Mouse (Mus musculus): ENCODE data around the gene Olfr1280. TPM values are rescaled to one million over a fixed set of nuclear protein-coding genes. Genes with fewer than 3 reads are reported as not detected.
"Not testable (repeated sequence)": the region's sequence is repeated elsewhere in the genome, so short reads cannot be mapped to it uniquely, and the experiment has no call there.

Gene Olfr1280
- not detected for total RNA-seq (2022)

GRCm38 (mm10) chr2:111313717-111314116, at the start of gene Olfr1280:
Gene Olfr1280, plus strand, starts transcription at chr2:111314017.
- no peak for DNase-seq (ENCODE audit: low spot score in 2 of 2)

DNA sequence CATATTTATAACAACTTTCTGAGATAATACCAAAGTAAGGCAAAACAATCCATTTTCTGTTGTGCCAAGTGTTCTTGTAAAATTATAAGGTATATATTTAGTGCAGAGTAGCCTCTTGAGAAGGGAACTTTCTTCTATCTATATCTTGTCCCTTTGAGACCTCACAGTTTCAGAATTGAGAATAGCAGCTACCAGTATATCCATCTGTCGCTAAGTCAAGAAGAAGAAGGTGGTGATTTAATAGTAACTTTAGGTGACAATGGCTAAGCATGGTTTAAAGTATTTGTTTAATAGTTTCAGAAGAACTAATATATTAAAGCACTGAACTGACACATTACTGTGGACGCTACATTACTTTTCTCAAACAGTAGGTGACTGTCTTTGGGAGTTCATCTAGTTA, 39.8 kb upstream of the Olfr1280 start, which contains the start of gene Olfr1277:
Gene Olfr1277 (minus strand): TSS at position 101 of the 400 bp plus-strand sequence.
- DNase-seq (ENCODE audit: low spot score in 2 of 2), result no peak

DNA sequence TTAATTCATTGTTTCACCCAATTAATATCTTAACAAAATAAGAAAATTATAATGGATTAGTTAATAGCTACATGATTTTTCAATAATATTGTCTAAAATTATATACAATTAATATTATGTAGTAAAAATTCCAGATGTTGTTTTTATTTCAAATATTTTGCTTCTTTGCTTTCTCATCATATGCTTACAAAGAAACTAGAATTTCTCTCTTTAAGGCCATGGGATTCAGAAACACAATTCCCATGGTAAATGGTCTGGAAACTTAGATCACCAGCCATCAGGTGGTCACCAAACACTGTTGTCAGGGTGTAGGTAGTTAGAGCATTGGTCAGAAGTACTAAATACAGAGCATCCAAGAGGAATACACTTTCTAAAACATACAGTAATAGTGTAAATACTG, 24.0 kb upstream of the Olfr1280 start, which contains the start of gene Olfr1278:
Gene Olfr1278 (plus strand): TSS at position 301 of the 400 bp plus-strand sequence.
- DNase-seq (ENCODE audit: low spot score in 2 of 2), result no peak

DNA sequence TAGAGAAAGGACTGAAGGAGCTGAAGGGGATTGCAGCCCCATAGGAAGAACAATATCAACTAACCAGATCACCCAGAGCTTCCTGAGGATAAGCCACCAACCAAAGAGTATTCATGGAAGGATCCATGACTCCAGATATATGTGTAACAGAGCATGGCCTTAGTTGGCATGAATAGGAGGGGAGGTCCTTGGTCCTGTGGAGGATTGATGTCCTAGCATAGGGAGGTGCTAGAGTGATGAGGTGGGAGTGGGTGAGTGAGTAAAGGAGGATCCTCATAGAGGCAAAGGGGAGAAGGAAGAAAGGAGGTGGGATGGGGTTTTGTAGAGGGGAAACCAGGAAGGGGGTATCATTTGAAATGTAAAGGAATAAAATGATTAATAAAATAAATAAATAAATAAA, 15.3 kb upstream of the Olfr1280 start:
- no peak for DNase-seq (ENCODE audit: low spot score in 2 of 2)

- no peak for DNase-seq (ENCODE audit: low spot score in 2 of 2)
Observed at GRCm38 (mm10) chr2:111300374-111300773, 13.4 kb upstream of the Olfr1280 start, which contains the start of gene Olfr1279. Gene Olfr1279, plus strand, starts transcription at chr2:111300635.

- no peak for DNase-seq (ENCODE audit: low spot score in 2 of 2)
Observed at GRCm38 (mm10) chr2:111326220-111326619, 12.4 kb downstream of the Olfr1280 start, which contains the start of gene Olfr1281. Gene Olfr1281, plus strand, starts transcription at chr2:111326520.

DNA sequence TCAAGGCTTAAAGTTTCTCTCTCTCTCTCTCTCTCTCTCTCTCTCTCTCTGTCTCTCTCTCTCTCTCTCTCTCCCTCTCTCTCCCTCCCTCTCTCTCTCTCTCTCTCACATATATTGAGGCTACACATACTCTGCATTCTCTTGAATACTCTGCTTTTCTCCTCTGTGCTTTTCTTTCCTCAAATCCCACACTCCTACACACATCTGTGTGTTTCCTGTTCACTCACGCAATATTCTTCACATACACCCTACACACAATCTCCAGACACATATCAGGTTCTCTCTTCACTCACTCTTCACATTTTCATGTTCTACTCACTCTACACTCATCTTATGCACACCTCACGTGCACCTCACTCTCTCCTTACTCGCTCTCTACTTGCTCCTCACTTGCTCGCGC, 19.9 kb downstream of the Olfr1280 start:
- not testable (repeated sequence) for DNase-seq (ENCODE audit: low spot score in 2 of 2)

- DNase-seq (ENCODE audit: low spot score in 2 of 2), result no peak
Observed at GRCm38 (mm10) chr2:111335976-111336375, 22.2 kb downstream of the Olfr1280 start, which contains the start of gene Olfr1282. Gene Olfr1282, minus strand, starts transcription at chr2:111336076.

DNA sequence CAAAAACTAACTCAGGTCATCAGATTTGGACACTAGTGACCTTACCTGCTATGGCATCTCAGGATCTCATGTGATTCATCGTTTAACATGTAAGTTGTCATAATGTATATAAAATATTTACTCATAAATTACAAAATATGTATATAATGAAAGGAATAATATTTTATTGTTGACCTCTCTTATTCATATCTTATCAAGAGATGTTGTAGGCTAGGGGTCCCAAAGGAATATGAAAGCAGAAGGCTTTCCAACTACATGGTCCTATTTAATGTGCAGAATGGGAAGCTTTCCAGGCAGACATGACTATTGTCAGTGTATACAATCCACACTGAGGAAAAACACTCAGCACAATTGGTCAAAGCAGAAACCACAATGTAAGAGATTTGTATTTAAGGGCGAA, 52.7 kb downstream of the Olfr1280 start, which contains the start of gene Olfr1283:
Gene Olfr1283 (plus strand): TSS at position 301 of the 400 bp plus-strand sequence.
- no peak for DNase-seq (ENCODE audit: low spot score in 2 of 2)

DNA sequence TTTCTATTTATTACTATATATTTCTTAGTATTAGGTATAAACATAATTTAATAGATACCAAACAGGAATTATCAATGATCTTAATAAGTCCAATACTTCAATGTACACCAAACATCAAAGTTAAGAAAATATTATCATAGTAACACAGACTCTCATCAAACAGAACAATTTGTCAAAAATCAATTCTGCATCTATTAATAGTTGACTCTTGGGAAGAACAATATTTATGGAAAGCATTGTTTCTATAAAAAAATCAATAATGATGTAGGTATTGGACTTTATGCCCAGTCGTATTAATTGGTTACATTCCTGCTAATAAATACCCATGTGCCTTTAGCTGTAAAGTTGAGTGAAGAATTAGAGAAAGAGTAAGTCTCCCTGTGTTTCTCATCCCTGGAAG, 61.4 kb downstream of the Olfr1280 start, which contains the start of gene Olfr1284:
Gene Olfr1284 (plus strand): TSS at position 301 of the 400 bp plus-strand sequence.
- no peak for DNase-seq (ENCODE audit: low spot score in 2 of 2)

Other genes with a start within 250 kb of the Olfr1280 start
- not detected for gene Gm13941, start 208.0 kb upstream of the Olfr1280 start, total RNA-seq (2022)
- gene Gm15130, start 161.1 kb upstream of the Olfr1280 start, total RNA-seq (2022), result not detected
- not detected for gene 4930430A15Rik, start 84.4 kb upstream of the Olfr1280 start, total RNA-seq (2022)
- gene Olfr1275, start 78.7 kb upstream of the Olfr1280 start, total RNA-seq (2022), result not detected
- not detected for gene Olfr1276, start 59.5 kb upstream of the Olfr1280 start, total RNA-seq (2022)
- not detected for gene Olfr1277, start 39.9 kb upstream of the Olfr1280 start, total RNA-seq (2022)
- not detected for gene Olfr1278, start 23.9 kb upstream of the Olfr1280 start, total RNA-seq (2022)
- gene Olfr1279, start 13.4 kb upstream of the Olfr1280 start, total RNA-seq (2022), result not detected
- not detected for gene Olfr1281, start 12.5 kb downstream of the Olfr1280 start, total RNA-seq (2022)
- gene Olfr1282, start 22.1 kb downstream of the Olfr1280 start, total RNA-seq (2022), result not detected
- gene Olfr1283, start 52.8 kb downstream of the Olfr1280 start, total RNA-seq (2022), result not detected
- not detected for gene Olfr1284, start 61.5 kb downstream of the Olfr1280 start, total RNA-seq (2022)
- not detected for gene Olfr1286, start 109.1 kb downstream of the Olfr1280 start, total RNA-seq (2022)
- not detected for gene Olfr1287, start 135.1 kb downstream of the Olfr1280 start, total RNA-seq (2022)
- not detected for gene Olfr1288, start 160.1 kb downstream of the Olfr1280 start, total RNA-seq (2022)
- gene Olfr1289, start 166.8 kb downstream of the Olfr1280 start, total RNA-seq (2022), result not detected
- gene Olfr1290, start 179.8 kb downstream of the Olfr1280 start, total RNA-seq (2022), result not detected
- not detected for gene Olfr1291-ps1, start 183.2 kb downstream of the Olfr1280 start, total RNA-seq (2022)
- gene Olfr1293-ps, start 211.2 kb downstream of the Olfr1280 start, total RNA-seq (2022), result not detected
- gene Olfr1294, start 226.3 kb downstream of the Olfr1280 start, total RNA-seq (2022), result not detected